Mouse (Mus musculus): ENCODE measurements around the gene Leap2. TPM values are rescaled to one million over a fixed set of nuclear protein-coding genes. Genes with fewer than 3 reads are reported as not detected.

Gene Leap2
- polyA plus RNA-seq, 1 experiment = not detected

DNA sequence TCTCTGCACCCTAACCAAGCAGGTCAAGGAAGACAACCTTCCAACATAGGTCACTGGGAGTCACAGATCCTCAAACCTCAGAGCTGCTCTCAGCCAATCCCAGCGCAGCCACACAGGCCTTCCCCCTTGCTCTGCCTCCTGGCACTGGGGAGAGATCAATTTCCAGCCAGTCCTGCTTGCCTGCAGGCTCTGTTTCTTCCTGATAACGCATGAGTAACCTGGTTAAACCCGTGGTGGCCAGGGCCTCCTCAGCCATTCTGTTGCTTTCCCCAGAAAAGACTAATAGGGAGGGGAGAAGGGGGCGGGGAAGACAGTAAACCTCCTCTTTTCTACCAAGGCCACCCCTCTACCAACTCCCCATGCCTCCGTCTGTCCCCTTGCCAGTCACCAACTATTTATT, 38.8 kb upstream of the Leap2 start:
- DNase-seq = no peak
- peaks cover 1% of the 10 kb centered on the region for H3K4me1 ChIP-seq (ENCODE audit: control insufficient read depth, insufficient read depth, low read length)
- WGBS = 50% methylated on average over 5 of the region's 5 CpGs
- H3K27ac ChIP-seq (ENCODE audit: insufficient read depth, low read length) = no peak overlapping the region
- H3K4me3 ChIP-seq (replicated peaks; ENCODE audit: insufficient read depth, low read depth, low read length) = no peak overlapping the region
- H3K27me3 ChIP-seq (ENCODE audit: control insufficient read depth, insufficient read depth, low read length) = no peaks in the 10 kb centered on the region
- TF ChIP-seq POLR2A (IDR thresholded peaks at IDR 0.05; ENCODE audit: borderline replicate concordance, insufficient read depth, low read length) (no peak), CTCF (IDR thresholded peaks at IDR 0.05; ENCODE audit: borderline replicate concordance, insufficient read depth, low read depth, low read length) (no peak)

DNA sequence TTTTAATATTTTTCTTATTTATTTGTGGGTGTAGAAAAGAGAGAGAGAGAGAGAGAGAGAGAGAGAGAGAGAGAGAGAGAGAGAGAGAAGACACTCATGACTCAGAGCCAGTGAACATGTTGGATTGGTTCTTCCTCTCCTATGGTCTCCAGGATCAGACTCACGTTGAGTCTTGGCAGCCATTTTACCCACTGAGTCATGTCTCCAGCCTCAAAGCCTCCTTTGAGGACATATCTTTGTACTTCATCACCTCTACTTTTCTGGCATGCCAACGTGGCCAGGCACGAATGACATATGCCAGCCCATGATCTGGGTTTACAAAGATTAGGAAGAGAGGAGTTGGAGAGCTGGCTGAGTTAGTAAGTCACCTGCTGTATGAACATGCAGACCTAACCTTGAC, 37.2 kb upstream of the Leap2 start:
- DNase-seq = no peak

GRCm38 (mm10) chr11:53458996-53459395, 36.0 kb upstream of the Leap2 start:
- no peak overlapping the region for H3K4me3 ChIP-seq (replicated peaks; ENCODE audit: insufficient read depth, low read depth, low read length)
- WGBS = 73% methylated on average over 3 of the region's 3 CpGs
- H3K27me3 ChIP-seq (ENCODE audit: control insufficient read depth, insufficient read depth, low read length) = no peaks in the 10 kb centered on the region
- H3K4me1 ChIP-seq (ENCODE audit: control insufficient read depth, insufficient read depth, low read length) = no peaks in the 10 kb centered on the region; the same call in 1 of the 2 replicates
- no peak for DNase-seq
- TF ChIP-seq POLR2A (IDR thresholded peaks at IDR 0.05; ENCODE audit: borderline replicate concordance, insufficient read depth, low read length) = no peak
- TF ChIP-seq CTCF (IDR thresholded peaks at IDR 0.05; ENCODE audit: borderline replicate concordance, insufficient read depth, low read depth, low read length) = no peak
- H3K27ac ChIP-seq (ENCODE audit: insufficient read depth, low read length) = no peak overlapping the region

More for the DNA sequence above, 37.2 kb upstream of the Leap2 start:
- H3K27ac ChIP-seq (ENCODE audit: insufficient read depth, low read length) = no peak overlapping the region
- no peak overlapping the region for H3K4me3 ChIP-seq (replicated peaks; ENCODE audit: insufficient read depth, low read depth, low read length)
- WGBS = 57% methylated on average over 3 of the region's 3 CpGs
- TF ChIP-seq CTCF (IDR thresholded peaks at IDR 0.05; ENCODE audit: borderline replicate concordance, insufficient read depth, low read depth, low read length) = no peak
- no peak for TF ChIP-seq POLR2A (IDR thresholded peaks at IDR 0.05; ENCODE audit: borderline replicate concordance, insufficient read depth, low read length)
- H3K4me1 ChIP-seq (ENCODE audit: control insufficient read depth, insufficient read depth, low read length) = no peaks in the 10 kb centered on the region; the same call in 1 of the 2 replicates
- H3K27me3 ChIP-seq (ENCODE audit: control insufficient read depth, insufficient read depth, low read length) = no peaks in the 10 kb centered on the region

DNA sequence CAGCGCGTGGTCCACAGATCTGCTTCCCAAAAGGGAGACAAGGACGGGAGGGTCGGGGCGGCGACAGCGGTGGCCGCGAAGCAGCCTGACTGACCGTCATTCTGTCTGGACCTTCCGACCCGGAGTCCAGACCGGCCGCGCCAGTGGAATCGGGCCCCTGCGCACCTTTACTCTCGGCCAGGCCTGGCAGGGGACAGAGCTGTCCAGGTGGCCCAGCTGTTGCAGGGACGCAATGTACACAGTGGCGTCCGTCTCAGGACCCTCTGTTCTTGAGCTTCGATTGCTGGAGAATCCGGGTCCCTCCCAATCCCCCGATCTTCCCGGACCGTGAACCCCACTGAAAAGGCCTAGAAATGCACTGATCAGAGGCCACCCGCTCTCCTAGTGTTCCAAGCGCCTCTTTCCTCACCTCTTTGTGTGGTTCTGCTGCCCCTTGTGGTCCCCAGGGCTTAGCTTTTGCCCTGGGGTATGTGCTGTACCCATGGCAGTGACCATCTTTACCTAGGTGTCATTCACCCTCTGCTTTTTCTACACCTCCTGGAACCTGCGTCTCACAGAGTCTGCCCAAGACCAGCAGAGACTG, 34.5 kb upstream of the Leap2 start:
- no peaks in the 10 kb centered on the region for H3K27me3 ChIP-seq (ENCODE audit: control insufficient read depth, insufficient read depth, low read length)
- no peak overlapping the region for H3K27ac ChIP-seq (ENCODE audit: insufficient read depth, low read length)
- H3K4me3 ChIP-seq (replicated peaks; ENCODE audit: insufficient read depth, low read depth, low read length) = peak overlapping the region; percentile 48
- TF ChIP-seq CTCF (IDR thresholded peaks at IDR 0.05; ENCODE audit: borderline replicate concordance, insufficient read depth, low read depth, low read length) (no peak), POLR2A (IDR thresholded peaks at IDR 0.05; ENCODE audit: borderline replicate concordance, insufficient read depth, low read length) (no peak)
- no peak for DNase-seq
- peaks cover 7% of the 10 kb centered on the region for H3K4me1 ChIP-seq (ENCODE audit: control insufficient read depth, insufficient read depth, low read length)
- WGBS = 36% methylated on average over 29 of the region's 29 CpGs

- TF ChIP-seq POLR2A (IDR thresholded peaks at IDR 0.05; ENCODE audit: borderline replicate concordance, insufficient read depth, low read length) (no peak), CTCF (IDR thresholded peaks at IDR 0.05; ENCODE audit: borderline replicate concordance, insufficient read depth, low read depth, low read length) (peak; percentile 31; the same call in 1 of the 2 replicates)
- Histone ChIP-seq H3K4me3 (replicated peaks; ENCODE audit: insufficient read depth, low read depth, low read length) (peak within 1 kb of the TSS; percentile 48), H3K27me3 (ENCODE audit: control insufficient read depth, insufficient read depth, low read length) (no peaks in the 10 kb centered on the region), H3K4me1 (ENCODE audit: control insufficient read depth, insufficient read depth, low read length) (peaks cover 9% of the 10 kb centered on the region), H3K27ac (ENCODE audit: insufficient read depth, low read length) (no peak within 1 kb of the TSS)
- DNase-seq = peak; percentile 51 to 62
- WGBS = 9% methylated on average over 42 of the region's 42 CpGs
These were observed 33.8 kb upstream of the Leap2 start, which contains the start of the genes Gm10447 and Shroom1 for GRCm38 (mm10) chr11:53456474-53457371. TSS of gene Gm10447 (minus strand) at chr11:53457110. TSS of gene Shroom1 (plus strand) at chr11:53457205.

DNA sequence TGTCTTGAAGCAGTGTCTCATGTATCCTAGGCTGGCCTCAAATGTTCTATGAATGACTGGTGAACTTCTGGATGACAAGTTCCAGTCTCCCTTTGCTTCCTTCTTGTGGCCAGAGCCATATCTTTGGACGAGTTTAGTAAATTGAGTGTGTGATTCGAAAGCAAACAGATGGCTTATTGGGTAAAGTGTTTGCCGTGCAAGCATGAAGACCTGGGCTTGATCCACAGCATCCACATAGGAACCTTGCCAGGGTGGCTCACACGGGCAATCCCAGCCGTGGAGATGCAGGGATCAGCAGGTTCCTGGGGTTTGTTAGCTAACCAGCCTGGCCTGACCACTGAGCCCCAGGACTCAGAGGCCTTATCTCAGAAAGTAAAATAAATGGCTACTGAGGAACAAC, 30.1 kb upstream of the Leap2 start:
- peaks cover 21% of the 10 kb centered on the region for H3K4me1 ChIP-seq (ENCODE audit: control insufficient read depth, insufficient read depth, low read length)
- WGBS = 44% methylated on average over 5 of the region's 5 CpGs
- no peak overlapping the region for H3K27ac ChIP-seq (ENCODE audit: insufficient read depth, low read length)
- H3K4me3 ChIP-seq (replicated peaks; ENCODE audit: insufficient read depth, low read depth, low read length) = no peak overlapping the region
- H3K27me3 ChIP-seq (ENCODE audit: control insufficient read depth, insufficient read depth, low read length) = no peaks in the 10 kb centered on the region
- TF ChIP-seq CTCF (IDR thresholded peaks at IDR 0.05; ENCODE audit: borderline replicate concordance, insufficient read depth, low read depth, low read length) (no peak), POLR2A (IDR thresholded peaks at IDR 0.05; ENCODE audit: borderline replicate concordance, insufficient read depth, low read length) (no peak)
- DNase-seq = no peak

DNA sequence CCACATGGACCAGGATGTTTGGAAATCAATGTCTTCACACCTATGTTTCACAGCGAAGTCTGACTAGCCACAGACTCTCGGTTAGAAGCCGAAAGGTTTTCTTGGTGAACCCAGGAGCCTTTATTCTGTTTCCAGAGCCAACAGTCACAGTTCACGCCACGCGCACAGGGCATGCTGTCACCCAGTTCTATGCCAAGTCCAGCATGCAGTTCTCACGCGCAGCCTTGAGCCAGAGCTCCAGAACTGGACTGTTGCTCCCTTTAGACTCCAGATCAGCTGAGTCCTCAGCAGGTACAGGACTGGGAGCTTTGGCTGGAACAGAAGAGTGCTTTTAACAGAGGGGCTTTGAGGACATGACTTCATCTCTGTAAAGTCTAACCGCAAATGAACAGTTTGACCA, 29.4 kb upstream of the Leap2 start:
- no peak for TF ChIP-seq POLR2A (IDR thresholded peaks at IDR 0.05; ENCODE audit: borderline replicate concordance, insufficient read depth, low read length)
- TF ChIP-seq CTCF (IDR thresholded peaks at IDR 0.05; ENCODE audit: borderline replicate concordance, insufficient read depth, low read depth, low read length) = no peak
- Histone ChIP-seq H3K27ac (ENCODE audit: insufficient read depth, low read length) (no peak overlapping the region), H3K27me3 (ENCODE audit: control insufficient read depth, insufficient read depth, low read length) (no peaks in the 10 kb centered on the region), H3K4me1 (ENCODE audit: control insufficient read depth, insufficient read depth, low read length) (peaks cover 21% of the 10 kb centered on the region), H3K4me3 (replicated peaks; ENCODE audit: insufficient read depth, low read depth, low read length) (no peak overlapping the region)
- peak; percentile 62 to 79 for DNase-seq
- 24% methylated on average over 9 of the region's 9 CpGs for WGBS
